Mouse (Mus musculus): ENCODE measurements around the gene Kif3b. TPM values are rescaled to one million over a fixed set of nuclear protein-coding genes. Genes with fewer than 3 reads are reported as not detected.

Gene Kif3b
- total and polyA plus RNA-seq, 2 experiments from 2014 or later = 3.1 to 6.5 TPM

- ATAC-seq (ENCODE audit: insufficient read depth, low read depth) (no peak), DNase-seq (ENCODE audit: low spot score) (no peak)
- whole genome bisulfite sequencing = 93% methylated on average over 3 of the region's 3 CpGs
- no peak overlapping the region for H3K4me3 ChIP-seq (ENCODE audit: low read depth, low read length)
- peaks cover 10% of the 10 kb centered on the region for H3K4me1 ChIP-seq (ENCODE audit: control insufficient read depth, insufficient read depth)
- TF ChIP-seq CTCF (IDR thresholded peaks at IDR 0.05; ENCODE audit: low read depth) = no peak
- TF ChIP-seq EP300 (IDR thresholded peaks at IDR 0.05; ENCODE audit: low read depth) = no peak
- H3K4me2 ChIP-seq (ENCODE audit: low read depth, low read length) = no peak overlapping the region
- H3K36me3 ChIP-seq (replicated peaks; ENCODE audit: control insufficient read depth, insufficient read depth, low read length) = peaks cover 35% of the 10 kb centered on the region
- no peaks in the 10 kb centered on the region for H3K9me3 ChIP-seq (replicated peaks; ENCODE audit: control insufficient read depth, low read length)
- H3K27me3 ChIP-seq (ENCODE audit: control insufficient read depth, insufficient read depth, low read length) = no peaks in the 10 kb centered on the region
- no peak overlapping the region for H3K27ac ChIP-seq (ENCODE audit: low read depth)
- no peak overlapping the region for H3K9ac ChIP-seq (replicated peaks; ENCODE audit: low read depth, low read length)
Measured at GRCm38 (mm10) chr2:153332981-153333380, 41.8 kb downstream of the Kif3b start.

GRCm38 (mm10) chr2:153333822-153334232 is 42.6 kb downstream of the Kif3b start:
- TF ChIP-seq EP300 (IDR thresholded peaks at IDR 0.05; ENCODE audit: low read depth) = no peak
- TF ChIP-seq CTCF (IDR thresholded peaks at IDR 0.05; ENCODE audit: low read depth) = no peak
- H3K27me3 ChIP-seq (ENCODE audit: control insufficient read depth, insufficient read depth, low read length) = no peaks in the 10 kb centered on the region
- H3K9ac ChIP-seq (replicated peaks; ENCODE audit: low read depth, low read length) = no peak overlapping the region
- peaks cover 10% of the 10 kb centered on the region for H3K4me1 ChIP-seq (ENCODE audit: control insufficient read depth, insufficient read depth)
- H3K4me2 ChIP-seq (ENCODE audit: low read depth, low read length) = no peak overlapping the region
- H3K36me3 ChIP-seq (replicated peaks; ENCODE audit: control insufficient read depth, insufficient read depth, low read length) = peaks cover 29% of the 10 kb centered on the region
- ATAC-seq (ENCODE audit: insufficient read depth, low read depth) = no peak
- H3K9me3 ChIP-seq (replicated peaks; ENCODE audit: control insufficient read depth, low read length) = no peaks in the 10 kb centered on the region
- peak; percentile 27 for DNase-seq (ENCODE audit: low spot score)
- 80% methylated on average over 6 of the region's 6 CpGs for WGBS
- H3K27ac ChIP-seq (ENCODE audit: low read depth) = no peak overlapping the region
- H3K4me3 ChIP-seq (ENCODE audit: low read depth, low read length) = no peak overlapping the region

- TF ChIP-seq CTCF (IDR thresholded peaks at IDR 0.05; ENCODE audit: low read depth) (no peak), EP300 (IDR thresholded peaks at IDR 0.05; ENCODE audit: low read depth) (no peak)
- Histone ChIP-seq H3K36me3 (replicated peaks; ENCODE audit: control insufficient read depth, insufficient read depth, low read length) (peaks cover 27% of the 10 kb centered on the region), H3K4me1 (ENCODE audit: control insufficient read depth, insufficient read depth) (peaks cover 10% of the 10 kb centered on the region), H3K4me2 (ENCODE audit: low read depth, low read length) (no peak overlapping the region), H3K27me3 (ENCODE audit: control insufficient read depth, insufficient read depth, low read length) (no peaks in the 10 kb centered on the region), H3K4me3 (ENCODE audit: low read depth, low read length) (no peak overlapping the region), H3K27ac (ENCODE audit: low read depth) (no peak overlapping the region), H3K9ac (replicated peaks; ENCODE audit: low read depth, low read length) (no peak overlapping the region), H3K9me3 (replicated peaks; ENCODE audit: control insufficient read depth, low read length) (no peaks in the 10 kb centered on the region)
- WGBS = 66% methylated on average over 3 of the region's 3 CpGs
- ATAC-seq (ENCODE audit: insufficient read depth, low read depth) (no peak), DNase-seq (ENCODE audit: low spot score) (no peak)
Measured at GRCm38 (mm10) chr2:153334281-153334680, 43.1 kb downstream of the Kif3b start.

- no peak for TF ChIP-seq EP300 (IDR thresholded peaks at IDR 0.05; ENCODE audit: low read depth)
- no peak for TF ChIP-seq CTCF (IDR thresholded peaks at IDR 0.05; ENCODE audit: low read depth)
- Histone ChIP-seq H3K4me1 (ENCODE audit: control insufficient read depth, insufficient read depth) (peaks cover 10% of the 10 kb centered on the region), H3K4me2 (ENCODE audit: low read depth, low read length) (no peak overlapping the region), H3K36me3 (replicated peaks; ENCODE audit: control insufficient read depth, insufficient read depth, low read length) (peaks cover 9% of the 10 kb centered on the region; the same call in 1 of the 2 replicates), H3K27me3 (ENCODE audit: control insufficient read depth, insufficient read depth, low read length) (no peaks in the 10 kb centered on the region), H3K9ac (replicated peaks; ENCODE audit: low read depth, low read length) (no peak overlapping the region), H3K4me3 (ENCODE audit: low read depth, low read length) (no peak overlapping the region), H3K9me3 (replicated peaks; ENCODE audit: control insufficient read depth, low read length) (no peaks in the 10 kb centered on the region), H3K27ac (ENCODE audit: low read depth) (no peak overlapping the region)
- 50% methylated on average over 2 of the region's 2 CpGs for WGBS
- DNase-seq (ENCODE audit: low spot score) = no peak
- ATAC-seq (ENCODE audit: insufficient read depth, low read depth) = no peak
Measured at GRCm38 (mm10) chr2:153336117-153336516, 44.9 kb downstream of the Kif3b start.

GRCm38 (mm10) chr2:153338361-153339350 is 47.4 kb downstream of the Kif3b start:
- H3K9me3 ChIP-seq (replicated peaks; ENCODE audit: control insufficient read depth, low read length) = no peaks in the 10 kb centered on the region
- no peak for TF ChIP-seq EP300 (IDR thresholded peaks at IDR 0.05; ENCODE audit: low read depth)
- WGBS = 78% methylated on average over 9 of the region's 9 CpGs
- H3K27me3 ChIP-seq (ENCODE audit: control insufficient read depth, insufficient read depth, low read length) = no peaks in the 10 kb centered on the region
- H3K36me3 ChIP-seq (replicated peaks; ENCODE audit: control insufficient read depth, insufficient read depth, low read length) = 0 out of 2 replicates have a peak, but pooled peaks cover 5% of the 10 kb centered on the region
- no peak for ATAC-seq (ENCODE audit: insufficient read depth, low read depth)
- no peak overlapping the region for H3K4me2 ChIP-seq (ENCODE audit: low read depth, low read length)
- no peak for DNase-seq (ENCODE audit: low spot score)
- H3K4me1 ChIP-seq (ENCODE audit: control insufficient read depth, insufficient read depth) = peaks cover 10% of the 10 kb centered on the region
- H3K27ac ChIP-seq (ENCODE audit: low read depth) = no peak overlapping the region
- no peak overlapping the region for H3K9ac ChIP-seq (replicated peaks; ENCODE audit: low read depth, low read length)
- no peak overlapping the region for H3K4me3 ChIP-seq (ENCODE audit: low read depth, low read length)
